Comparison of ENCODE assay signal across 8 mouse cellular contexts in genomic region chr1:87070720-87071119, GRCm38 (mm10). TPM values are rescaled to one million over a fixed set of nuclear protein-coding genes. Genes with fewer than 3 reads are reported as not detected.
DNase-seq lines count a peak whose midpoint lies in the region; ATAC-seq and TF ChIP-seq lines count a peak whose summit lies in the region.

No protein-coding gene starts in this region.

- H3K4me3 ChIP-seq in kidney, postnatal 0 days (replicated peaks; ENCODE audit: low read depth, low read length): no peak overlapping the region

- no peaks in the 10 kb centered on the region for H3K36me3 ChIP-seq in kidney, postnatal 0 days (ENCODE audit: insufficient read depth, low read length)

- no peaks in the 10 kb centered on the region for H3K4me1 ChIP-seq in kidney, postnatal 0 days (replicated peaks; ENCODE audit: insufficient read depth, low read length)

- intact Hi-C loops in gastrocnemius, postnatal 36 days (cut with DNase I): no loop called here

- H3K4me2 ChIP-seq in kidney, postnatal 0 days (ENCODE audit: low read length): no peak overlapping the region

- peak; percentile 26; the same call in 1 of the 2 replicates for ATAC-seq in kidney, postnatal 0 days (replicated peaks; ENCODE audit: low FRiP score, low read depth)
- peak; percentile 99 for ATAC-seq in megakaryocyte progenitor cell, adult 5-6 weeks (replicated peaks; ENCODE audit: poor library complexity)

- H3K27me3 ChIP-seq in kidney, postnatal 0 days (ENCODE audit: insufficient read depth, low read length): no peaks in the 10 kb centered on the region

- H3K9me3 ChIP-seq in kidney, postnatal 0 days (replicated peaks; ENCODE audit: low read length): no peaks in the 10 kb centered on the region

- TF ChIP-seq CTCF in kidney, postnatal 0 days (IDR thresholded peaks at IDR 0.05; ENCODE audit: low read depth): peak; percentile 61

- H3K9ac ChIP-seq in kidney, postnatal 0 days (ENCODE audit: low read depth, low read length): no peak overlapping the region

- no peak overlapping the region for H3K27ac ChIP-seq in kidney, postnatal 0 days

- peak; percentile 35 for DNase-seq in gastrocnemius, postnatal 10 days
- DNase-seq in gastrocnemius, postnatal 36 days: no peak
- DNase-seq in 416B (ENCODE audit: low read depth): peak; percentile 49
- DNase-seq in adrenal gland, postnatal 36 days: peak; percentile 66 to 78
- DNase-seq in kidney, postnatal 0 days (ENCODE audit: low spot score): no peak
- no peak for DNase-seq in frontal cortex, postnatal 36 days (ENCODE audit: low spot score in 2 of 2)
- no peak for DNase-seq in right cerebral cortex, postnatal 14 days

- 60% methylated on average over 16 of the region's 16 CpGs for WGBS in kidney, postnatal 0 days

RNA-seq across cellular contexts. Expression of gene Alppl2, which starts 19.0 kb away (rescaled TPM):
- not detected for total RNA-seq in gastrocnemius, postnatal 10 days (2021)
- not detected for total RNA-seq in gastrocnemius, postnatal 36 days (2021)
- total RNA-seq in adrenal gland, postnatal 36 days (2021): not detected
- not detected in 2 replicates for polyA plus RNA-seq in kidney, postnatal 0 days (2015; fragmentation: Nextera tagmentation; extraction: Ambion mirVana)
- not detected in 2 replicates for total RNA-seq in megakaryocyte progenitor cell, adult 5-6 weeks (2015)
- not detected in 2 replicates for total RNA-seq in megakaryocyte progenitor cell, adult 5-6 weeks (2017)

RNA-seq across cellular contexts. Expression of gene Alpi, which starts 30.7 kb away (rescaled TPM):
- not detected for total RNA-seq in gastrocnemius, postnatal 10 days (2021)
- total RNA-seq in gastrocnemius, postnatal 36 days (2021): not detected
- total RNA-seq in adrenal gland, postnatal 36 days (2021): not detected
- not detected in 2 replicates for polyA plus RNA-seq in kidney, postnatal 0 days (2015; fragmentation: Nextera tagmentation; extraction: Ambion mirVana)
- not detected in 2 replicates for total RNA-seq in megakaryocyte progenitor cell, adult 5-6 weeks (2015)
- total RNA-seq in megakaryocyte progenitor cell, adult 5-6 weeks (2017): not detected in 2 replicates

RNA-seq across cellular contexts. Expression of gene Akp3, which starts 54.1 kb away (rescaled TPM):
- total RNA-seq in gastrocnemius, postnatal 10 days (2021): not detected
- not detected for total RNA-seq in gastrocnemius, postnatal 36 days (2021)
- total RNA-seq in adrenal gland, postnatal 36 days (2021): not detected
- polyA plus RNA-seq in kidney, postnatal 0 days (2015; fragmentation: Nextera tagmentation; extraction: Ambion mirVana): not detected in 2 replicates
- not detected in 2 replicates for total RNA-seq in megakaryocyte progenitor cell, adult 5-6 weeks (2015)
- not detected in 2 replicates for total RNA-seq in megakaryocyte progenitor cell, adult 5-6 weeks (2017)

Comparison
In these comparisons a context has a peak if more than half of its experiments do, and no peak if none do; other contexts are left out.
1. DNase-seq: peak in gastrocnemius, postnatal 10 days (single experiment), 416B (single experiment) and adrenal gland, postnatal 36 days (2 of 2); none in gastrocnemius, postnatal 36 days (0 of 2), kidney, postnatal 0 days (single experiment), frontal cortex, postnatal 36 days (0 of 2) and right cerebral cortex, postnatal 14 days (single experiment).